Mouse (Mus musculus) left cerebral cortex, adult 9 months (tissue): ENCODE data around the gene Sdad1.
"Not testable (repeated sequence)": the region's sequence is repeated elsewhere in the genome, so short reads cannot be mapped to it uniquely, and the experiment has no call there.

Experiments
- DNase-seq, 2 experiments: peaks; one replicate each; pipeline ENCODE4 v3.0.0; 2022; ENCODE audit warnings: low spot score in 2 of 2

Gene Sdad1

GRCm38 (mm10) chr5:92309681-92310511 is at the start of gene Sdad1:
Sdad1 (minus strand) TSS chr5:92310479.
- DNase-seq: peak; percentile 89 to 95

- DNase-seq: no peak
Observed at GRCm38 (mm10) chr5:92358767-92359455, 48.6 kb upstream of the Sdad1 start.

DNA sequence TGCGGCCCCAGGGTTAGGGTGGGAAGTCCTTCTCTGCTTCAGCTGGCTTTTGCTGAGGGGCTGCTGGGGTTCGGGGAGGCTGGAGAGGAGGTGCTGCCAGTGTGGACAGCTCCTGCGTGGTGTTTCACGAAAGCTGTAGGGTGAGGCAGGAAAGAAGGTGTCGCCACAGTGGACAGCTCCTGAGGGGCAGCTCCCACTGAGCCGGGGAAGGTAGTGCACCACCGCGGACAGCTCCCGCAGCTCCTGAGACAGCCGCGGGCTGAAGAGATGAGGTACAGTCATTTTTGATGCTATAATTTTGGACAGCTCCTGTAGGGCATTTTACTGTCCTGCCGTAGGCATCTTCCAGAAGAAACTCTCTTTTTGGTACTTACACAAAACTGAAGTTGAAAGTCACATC is 47.8 kb upstream of the Sdad1 start:
- no peak for DNase-seq

GRCm38 (mm10) chr5:92353517-92353916 is 43.2 kb upstream of the Sdad1 start:
- no peak for DNase-seq

GRCm38 (mm10) chr5:92352716-92353115 is 42.4 kb upstream of the Sdad1 start:
- not testable (repeated sequence) for DNase-seq

DNA sequence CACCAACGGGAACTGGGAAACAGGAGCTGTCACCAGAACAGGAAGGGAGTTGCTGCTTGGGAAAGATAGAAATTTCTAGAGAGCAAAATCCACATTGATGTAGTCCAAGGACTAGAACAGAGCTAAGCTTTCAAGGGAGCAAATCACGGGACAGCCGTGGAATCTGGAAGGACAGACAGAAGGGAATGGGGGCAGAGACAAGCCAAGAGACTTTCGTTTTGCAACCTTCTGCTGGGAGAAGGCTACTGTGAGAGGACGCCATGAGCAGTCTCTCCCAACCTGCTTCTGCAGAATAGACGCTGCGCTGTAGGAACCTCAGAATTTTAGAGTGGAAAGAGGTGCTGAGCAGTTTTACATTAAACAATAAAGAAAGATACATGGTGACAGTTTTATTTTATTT is 39.5 kb upstream of the Sdad1 start:
- DNase-seq: no peak

DNA sequence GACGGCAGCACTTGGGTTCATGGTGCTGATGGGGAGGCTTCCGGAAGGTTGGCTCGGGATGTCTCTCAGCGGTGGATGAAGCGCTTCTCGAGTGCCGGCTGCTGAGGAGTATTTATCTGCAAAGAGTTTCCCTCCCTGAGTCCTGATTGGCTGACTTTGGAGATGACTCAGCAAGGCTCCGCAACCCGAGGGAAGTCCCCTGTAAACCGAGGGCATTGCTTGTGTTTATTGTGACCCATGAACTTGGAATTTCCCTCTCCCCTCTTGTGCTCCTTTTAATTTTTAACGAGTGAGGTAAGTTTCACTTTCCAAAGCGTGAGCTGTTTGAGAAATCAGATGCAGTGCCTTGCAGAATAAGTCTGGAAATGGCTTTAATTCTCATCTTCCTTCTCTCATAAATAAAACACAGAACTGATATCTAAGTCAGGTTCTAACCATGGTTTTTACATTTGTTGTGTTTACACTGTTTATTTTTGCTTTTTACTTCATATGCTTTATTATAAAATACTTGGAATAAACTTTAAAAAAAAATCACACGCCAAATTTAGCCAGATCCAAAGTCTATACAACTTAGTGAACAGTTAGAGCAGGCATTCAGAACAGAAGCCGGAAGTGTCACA is 38.6 kb upstream of the Sdad1 start, which contains the start of gene Cxcl10:
Gene Cxcl10 (minus strand): TSS at position 96 of the 620 bp plus-strand sequence.
- DNase-seq: peak in 1 of 2 experiments; percentile 21

DNA sequence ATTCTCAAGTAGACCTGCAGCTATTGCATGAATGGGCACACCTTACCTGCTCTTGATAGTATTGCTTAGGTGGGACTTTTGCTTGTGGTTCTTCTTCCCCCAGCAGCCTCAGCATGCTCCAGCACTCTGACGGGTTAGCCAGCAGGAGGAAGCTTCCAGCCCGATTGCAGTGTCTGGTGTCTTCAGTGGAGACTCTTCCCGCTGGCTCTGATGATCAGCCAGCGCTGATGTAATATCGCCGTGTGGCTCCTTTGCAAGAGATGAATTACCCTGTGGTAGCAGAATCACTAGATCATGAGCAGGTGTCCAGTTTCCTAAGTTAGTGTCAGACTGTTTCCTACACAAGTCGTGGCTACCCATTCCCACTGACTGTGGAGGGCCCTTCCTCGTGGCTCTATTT is 34.7 kb upstream of the Sdad1 start:
- no peak for DNase-seq

GRCm38 (mm10) chr5:92340606-92341005 is 30.3 kb upstream of the Sdad1 start:
- DNase-seq: no peak

DNA sequence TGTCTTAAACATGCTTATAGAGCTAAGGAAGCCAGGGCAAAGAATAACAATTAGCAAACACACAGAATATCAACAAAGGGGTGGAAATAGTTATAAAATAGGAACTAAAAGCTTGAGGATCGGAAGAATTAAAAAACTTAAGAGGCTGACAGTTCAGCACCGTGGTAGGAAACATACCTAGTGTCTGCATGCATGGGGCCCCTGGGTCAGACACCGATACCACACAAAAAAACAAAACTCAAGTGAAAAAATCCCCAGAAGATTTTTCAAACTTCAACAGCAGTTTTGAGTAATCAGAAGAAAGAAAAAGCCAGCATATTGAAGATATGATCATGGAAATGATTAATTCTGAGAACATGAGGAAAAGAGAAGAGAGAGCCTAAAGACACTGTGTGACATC is 26.5 kb upstream of the Sdad1 start:
- no peak for DNase-seq

GRCm38 (mm10) chr5:92332359-92332840 is 22.1 kb upstream of the Sdad1 start:
- no peak for DNase-seq

DNA sequence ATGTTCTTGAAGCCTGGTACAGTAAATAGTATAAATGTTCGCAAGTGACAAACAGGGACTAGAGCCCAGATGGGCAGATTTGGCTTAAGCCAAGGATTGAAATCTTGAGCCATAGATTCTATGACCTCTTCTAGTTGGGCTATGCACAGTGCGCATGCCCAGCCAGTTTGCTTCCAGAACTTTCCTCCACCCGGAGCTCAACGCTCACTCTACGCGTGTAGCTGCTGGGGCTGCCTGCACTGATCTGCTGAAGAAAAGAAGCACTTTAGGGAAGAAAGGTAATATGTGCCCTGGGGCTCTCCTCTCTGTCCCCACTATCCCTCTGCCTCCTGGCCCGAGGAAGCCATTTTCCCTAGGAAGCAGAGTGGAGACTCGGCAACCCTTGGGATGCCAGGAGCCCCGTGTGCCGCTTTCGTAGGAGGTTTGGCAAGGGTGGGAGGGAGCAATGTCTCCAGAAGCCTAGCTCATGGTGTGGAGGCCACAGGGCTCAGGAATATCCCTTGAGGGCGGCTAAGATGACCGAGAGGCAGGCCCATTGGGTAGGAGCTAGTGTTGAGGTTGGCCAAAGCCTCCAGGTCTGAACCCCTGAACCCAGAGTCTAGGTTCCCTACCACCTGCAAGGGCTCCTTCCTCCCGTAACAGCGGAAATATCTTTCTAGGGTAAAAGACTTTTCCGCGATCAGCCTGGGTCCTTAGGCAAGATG is 21.5 kb upstream of the Sdad1 start, which contains the start of gene Art3:
Gene Art3 (plus strand): TSS at position 193 of the 704 bp plus-strand sequence.
- no peak for DNase-seq

DNA sequence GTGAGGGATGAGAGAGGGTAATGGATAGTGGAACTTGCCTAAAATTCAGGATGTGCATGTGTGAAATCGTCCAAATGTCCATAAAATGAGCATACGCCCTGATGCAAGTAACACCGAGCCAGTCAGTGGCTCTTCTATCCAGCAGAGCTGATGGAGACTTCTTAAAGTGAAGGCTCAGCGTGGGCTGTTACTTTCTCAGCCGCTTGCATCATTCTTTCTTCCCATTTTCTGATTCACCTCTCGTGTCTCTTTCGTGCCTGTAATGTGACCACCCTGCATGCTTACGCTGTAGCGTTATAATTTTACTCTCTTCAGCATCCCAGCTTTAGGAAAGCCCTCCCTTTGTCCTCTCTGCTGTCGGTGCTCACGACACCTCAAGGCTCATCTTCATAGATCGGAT is 20.8 kb upstream of the Sdad1 start:
- no peak for DNase-seq

- DNase-seq: no peak
Observed at GRCm38 (mm10) chr5:92327929-92328328, 17.6 kb upstream of the Sdad1 start, which contains the start of gene Cxcl9. Cxcl9 (minus strand) TSS chr5:92328079.

- DNase-seq: no peak
Observed at GRCm38 (mm10) chr5:92327367-92327766, 17.1 kb upstream of the Sdad1 start.

DNA sequence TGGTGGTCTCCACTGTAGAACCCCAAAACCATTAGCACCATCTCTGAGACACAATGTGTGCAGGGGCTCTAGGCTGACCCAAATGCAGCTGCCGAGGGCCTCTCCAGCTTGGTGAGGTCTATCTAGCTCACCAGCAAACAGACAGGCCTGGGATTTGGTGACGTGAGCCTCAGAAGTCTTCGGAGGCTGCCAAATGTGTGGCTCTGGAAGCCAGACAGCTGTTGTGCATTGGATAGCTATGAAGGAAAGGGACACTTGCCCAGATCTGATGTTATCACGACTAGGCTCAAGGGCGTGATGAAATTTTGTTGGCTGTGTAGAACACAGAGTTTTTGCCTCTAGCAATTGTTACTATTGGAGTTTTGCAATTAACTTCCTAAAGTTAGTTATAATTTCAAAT is 13.0 kb upstream of the Sdad1 start:
- DNase-seq: no peak

- DNase-seq: no peak
Observed at GRCm38 (mm10) chr5:92322612-92323011, 12.3 kb upstream of the Sdad1 start.

GRCm38 (mm10) chr5:92321631-92322400 is 11.5 kb upstream of the Sdad1 start:
- DNase-seq: no peak

DNA sequence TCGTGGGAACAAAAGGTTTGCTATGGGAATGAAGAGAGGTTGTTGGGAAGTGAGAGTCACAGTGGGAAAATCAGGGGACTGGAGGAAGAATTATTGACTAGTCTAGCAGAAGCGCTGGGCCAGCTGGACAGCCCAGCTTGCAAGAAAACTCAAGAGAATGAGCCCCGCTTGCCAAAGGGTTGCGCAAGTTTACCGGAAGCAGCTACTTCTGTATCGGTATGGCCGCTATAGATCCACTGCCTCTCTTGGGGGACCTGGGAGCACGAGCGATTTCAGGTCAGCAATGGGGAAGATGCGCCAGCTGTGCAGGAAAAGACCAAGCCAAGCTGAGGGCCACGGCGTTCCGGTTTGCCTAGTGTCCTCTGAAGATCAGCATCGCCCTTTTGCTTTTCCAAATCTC is 8.3 kb upstream of the Sdad1 start:
- no peak for DNase-seq

GRCm38 (mm10) chr5:92318119-92318518 is 7.8 kb upstream of the Sdad1 start:
- no peak for DNase-seq

- no peak for DNase-seq
Observed at GRCm38 (mm10) chr5:92313776-92314175, 3.5 kb upstream of the Sdad1 start.
